Mouse (Mus musculus): ENCODE results near the gene Sun1. TPM values are rescaled to one million over a fixed set of nuclear protein-coding genes. Genes with fewer than 3 reads are reported as not detected.

The Sun1 gene
- polyA plus RNA-seq, 1 experiment from 2014 or later: 48.6 TPM

- peaks cover 28% of the 10 kb centered on the region for H3K4me1 ChIP-seq
- WGBS: 85% methylated on average over 6 of the region's 6 CpGs
- ATAC-seq (ENCODE audit: insufficient read depth, low FRiP score, low read depth): no peak
- no peak overlapping the region for H3K9ac ChIP-seq
- no peak overlapping the region for H3K4me2 ChIP-seq
- no peak overlapping the region for H3K4me3 ChIP-seq (replicated peaks)
- no peaks in the 10 kb centered on the region for H3K9me3 ChIP-seq
- H3K36me3 ChIP-seq: peaks cover 9% of the 10 kb centered on the region; the same call in 1 of the 2 replicates
- H3K27ac ChIP-seq: no peak overlapping the region
- no peaks in the 10 kb centered on the region for H3K27me3 ChIP-seq (replicated peaks)
Observed at GRCm38 (mm10) chr5:139254938-139255337, 54.5 kb downstream of the Sun1 start.

- Histone ChIP-seq H3K27me3 (replicated peaks) (no peaks in the 10 kb centered on the region), H3K9me3 (no peaks in the 10 kb centered on the region), H3K27ac (no peak overlapping the region), H3K4me2 (no peak overlapping the region), H3K9ac (no peak overlapping the region), H3K4me1 (peaks cover 28% of the 10 kb centered on the region), H3K4me3 (replicated peaks) (no peak overlapping the region), H3K36me3 (0 out of 2 replicates have a peak, but pooled peaks cover 3% of the 10 kb centered on the region)
- no peak for ATAC-seq (ENCODE audit: insufficient read depth, low FRiP score, low read depth)
- 77% methylated on average over 6 of the region's 6 CpGs for WGBS
Observed at GRCm38 (mm10) chr5:139255777-139256176, 55.3 kb downstream of the Sun1 start.

- Histone ChIP-seq H3K36me3 (0 out of 2 replicates have a peak, but pooled peaks cover 3% of the 10 kb centered on the region), H3K9ac (no peak overlapping the region), H3K4me2 (no peak overlapping the region), H3K4me3 (replicated peaks) (no peak overlapping the region), H3K27me3 (replicated peaks) (no peaks in the 10 kb centered on the region), H3K27ac (no peak overlapping the region), H3K4me1 (peaks cover 28% of the 10 kb centered on the region), H3K9me3 (no peaks in the 10 kb centered on the region)
- WGBS: 84% methylated on average over 3 of the region's 3 CpGs
- ATAC-seq (ENCODE audit: insufficient read depth, low FRiP score, low read depth): no peak
Observed at GRCm38 (mm10) chr5:139256211-139256765, 55.9 kb downstream of the Sun1 start.

GRCm38 (mm10) chr5:139257265-139257664, 56.8 kb downstream of the Sun1 start:
- Histone ChIP-seq H3K27me3 (replicated peaks) (no peaks in the 10 kb centered on the region), H3K9ac (no peak overlapping the region), H3K4me3 (replicated peaks) (no peak overlapping the region), H3K9me3 (no peaks in the 10 kb centered on the region), H3K36me3 (peaks cover 3% of the 10 kb centered on the region), H3K4me2 (no peak overlapping the region), H3K27ac (no peak overlapping the region), H3K4me1 (peaks cover 21% of the 10 kb centered on the region)
- 100% methylated on average over 1 of the region's 1 CpGs for WGBS
- no peak for ATAC-seq (ENCODE audit: insufficient read depth, low FRiP score, low read depth)

- ATAC-seq (ENCODE audit: insufficient read depth, low FRiP score, low read depth): no peak
- WGBS: 73% methylated on average over 4 of the region's 4 CpGs
Observed at GRCm38 (mm10) chr5:139257818-139258217, 57.4 kb downstream of the Sun1 start.

GRCm38 (mm10) chr5:139258371-139259035, 58.1 kb downstream of the Sun1 start:
- no peak overlapping the region for H3K9ac ChIP-seq
- no peak overlapping the region for H3K27ac ChIP-seq
- no peak overlapping the region for H3K4me3 ChIP-seq (replicated peaks)
- 81% methylated on average over 8 of the region's 8 CpGs for WGBS
- no peak for ATAC-seq (ENCODE audit: insufficient read depth, low FRiP score, low read depth)
- H3K36me3 ChIP-seq: peaks cover 10% of the 10 kb centered on the region
- no peak overlapping the region for H3K4me2 ChIP-seq
- peaks cover 18% of the 10 kb centered on the region for H3K4me1 ChIP-seq
- no peaks in the 10 kb centered on the region for H3K9me3 ChIP-seq
- H3K27me3 ChIP-seq (replicated peaks): no peaks in the 10 kb centered on the region

More at GRCm38 (mm10) chr5:139257818-139258217, 57.4 kb downstream of the Sun1 start:
- Histone ChIP-seq H3K4me2 (no peak overlapping the region), H3K9me3 (no peaks in the 10 kb centered on the region), H3K36me3 (peaks cover 3% of the 10 kb centered on the region), H3K9ac (no peak overlapping the region), H3K27ac (no peak overlapping the region), H3K27me3 (replicated peaks) (no peaks in the 10 kb centered on the region), H3K4me3 (replicated peaks) (no peak overlapping the region), H3K4me1 (peaks cover 21% of the 10 kb centered on the region)

DNA sequence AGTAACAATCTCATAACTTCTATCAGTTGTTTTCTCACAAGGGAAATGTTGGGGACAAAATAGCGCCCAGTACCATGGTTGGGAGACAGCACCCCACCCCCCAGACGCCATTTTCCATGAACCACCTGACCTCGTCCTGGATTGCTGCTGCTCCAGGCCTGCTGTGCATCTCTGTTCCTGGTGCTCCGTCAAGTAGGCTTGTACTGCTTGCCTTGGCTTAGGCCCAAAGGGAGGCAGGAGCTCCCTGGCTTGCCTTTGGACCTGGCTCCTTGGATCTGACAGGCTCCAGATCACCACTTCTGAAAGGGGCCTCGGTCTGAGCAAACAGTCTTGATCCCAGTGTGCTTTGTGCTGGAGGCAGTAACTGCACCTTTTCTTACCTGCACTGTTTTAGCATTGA, 59.4 kb downstream of the Sun1 start:
- Histone ChIP-seq H3K4me2 (no peak overlapping the region), H3K36me3 (peaks cover 17% of the 10 kb centered on the region), H3K27me3 (replicated peaks) (no peaks in the 10 kb centered on the region), H3K9me3 (no peaks in the 10 kb centered on the region), H3K9ac (no peak overlapping the region), H3K4me3 (replicated peaks) (no peak overlapping the region), H3K27ac (peak overlapping the region; percentile 4; the same call in 1 of the 2 replicates), H3K4me1 (peaks cover 9% of the 10 kb centered on the region; the same call in 1 of the 2 replicates)
- WGBS: 55% methylated on average over 5 of the region's 5 CpGs
- ATAC-seq (ENCODE audit: insufficient read depth, low FRiP score, low read depth): no peak

- no peak overlapping the region for H3K4me3 ChIP-seq (replicated peaks)
- H3K36me3 ChIP-seq: peaks cover 31% of the 10 kb centered on the region
- no peaks in the 10 kb centered on the region for H3K27me3 ChIP-seq (replicated peaks)
- WGBS: 81% methylated on average over 4 of the region's 4 CpGs
- no peak for ATAC-seq (ENCODE audit: insufficient read depth, low FRiP score, low read depth)
- 0 out of 2 replicates have a peak, but pooled peaks cover 6% of the 10 kb centered on the region for H3K4me1 ChIP-seq
- no peaks in the 10 kb centered on the region for H3K9me3 ChIP-seq
- H3K4me2 ChIP-seq: no peak overlapping the region
- H3K27ac ChIP-seq: no peak overlapping the region
- no peak overlapping the region for H3K9ac ChIP-seq
Observed at GRCm38 (mm10) chr5:139261403-139261802, 61.0 kb downstream of the Sun1 start.

- 84% methylated on average over 4 of the region's 4 CpGs for WGBS
- Histone ChIP-seq H3K4me1 (peaks cover 11% of the 10 kb centered on the region; the same call in 1 of the 2 replicates), H3K27me3 (replicated peaks) (no peaks in the 10 kb centered on the region), H3K4me3 (replicated peaks) (no peak overlapping the region), H3K4me2 (no peak overlapping the region), H3K27ac (no peak overlapping the region), H3K9me3 (no peaks in the 10 kb centered on the region), H3K36me3 (peaks cover 50% of the 10 kb centered on the region), H3K9ac (no peak overlapping the region)
- ATAC-seq (ENCODE audit: insufficient read depth, low FRiP score, low read depth): no peak
Observed at GRCm38 (mm10) chr5:139267661-139268060, 67.2 kb downstream of the Sun1 start.

- Histone ChIP-seq H3K27ac (peak overlapping the region; percentile 61; the same call in 1 of the 2 replicates), H3K9ac (no peak overlapping the region), H3K27me3 (replicated peaks) (no peaks in the 10 kb centered on the region), H3K9me3 (no peaks in the 10 kb centered on the region), H3K4me1 (peaks cover 11% of the 10 kb centered on the region; the same call in 1 of the 2 replicates), H3K36me3 (peaks cover 30% of the 10 kb centered on the region), H3K4me2 (no peak overlapping the region), H3K4me3 (replicated peaks) (no peak overlapping the region)
- no peak for ATAC-seq (ENCODE audit: insufficient read depth, low FRiP score, low read depth)
- 59% methylated on average over 16 of the region's 16 CpGs for WGBS
Observed at GRCm38 (mm10) chr5:139270806-139271521, 70.5 kb downstream of the Sun1 start.

DNA sequence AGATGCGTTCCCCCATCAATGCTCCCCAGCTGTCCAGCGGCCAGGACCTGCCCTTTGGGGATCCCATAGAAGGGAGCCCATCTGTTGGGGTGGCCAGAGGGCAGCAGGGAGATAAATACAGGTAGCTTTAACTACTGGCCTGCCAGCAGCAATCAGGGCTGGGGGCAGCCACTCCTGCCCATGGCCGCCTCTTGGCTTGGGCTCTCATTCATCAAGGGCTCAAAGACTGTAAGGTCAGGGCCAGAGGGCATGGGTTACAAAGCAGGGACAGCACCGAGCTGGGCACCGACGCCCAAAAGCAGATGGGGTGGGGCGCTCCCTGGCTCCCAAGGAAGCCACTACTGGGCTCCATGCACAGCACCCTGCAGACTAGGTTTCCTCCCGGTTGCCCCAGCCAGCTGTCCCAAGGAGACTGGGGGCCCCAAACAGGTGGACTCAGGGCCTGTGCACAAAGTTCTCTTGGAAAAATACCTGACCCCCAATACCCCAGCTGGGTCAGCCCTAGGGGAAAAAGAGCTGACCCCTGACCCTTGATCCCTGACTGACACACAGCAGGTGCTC, 71.6 kb downstream of the Sun1 start:
- Histone ChIP-seq H3K9ac (no peak overlapping the region), H3K36me3 (peaks cover 18% of the 10 kb centered on the region), H3K27me3 (replicated peaks) (no peaks in the 10 kb centered on the region), H3K9me3 (no peaks in the 10 kb centered on the region), H3K4me2 (no peak overlapping the region), H3K4me1 (peaks cover 11% of the 10 kb centered on the region; the same call in 1 of the 2 replicates), H3K4me3 (replicated peaks) (no peak overlapping the region), H3K27ac (no peak overlapping the region)
- WGBS: 56% methylated on average over 8 of the region's 8 CpGs
- ATAC-seq (ENCODE audit: insufficient read depth, low FRiP score, low read depth): no peak
